Mouse (Mus musculus) left cerebral cortex, adult 2 months (tissue): ENCODE results near the gene Dapk1. TPM values are rescaled to one million over a fixed set of nuclear protein-coding genes. Genes with fewer than 3 reads are reported as not detected.
A peak's percentile ranks its signal among the peaks of the same experiment; 100 is the strongest.
"Not testable (repeated sequence)": the region's sequence is repeated elsewhere in the genome, so short reads cannot be mapped to it uniquely, and the experiment has no call there.

Source experiments
- DNase-seq, 2 experiments: peaks; one replicate each; pipeline ENCODE4 v3.0.0; 2021 to 2022; ENCODE audit warnings: low spot score in 2 of 2, mixed read lengths in 1 of 2; ENCODE audit errors: extremely low spot score in 1 of 2
- H3K27ac ChIP-seq: fragments of 200-600 bp; 2 replicates; pipeline ENCODE4 v1.8.1; 2022
- H3K4me3 ChIP-seq: fragments of 200-600 bp; 2 replicates; pipeline ENCODE4 v1.8.1; 2022
- CTCF ChIP-seq: fragments of 200-600 bp; IDR thresholded peaks from 2 replicates; pipeline ENCODE4 v1.8.1; 2022; ENCODE audit warnings: antibody characterized with exemption, mild to moderate bottlenecking, moderate library complexity
- intact Hi-C: fragments of 180-260 bp; cut with DNase I; formaldehyde crosslinking; loops from one replicate; pipeline ENCODE4 v1.15.1; 2025
- total RNA-seq, 2 experiments: library from RNA; stranded (reverse); gene quantifications; 2 replicates each; pipeline ENCODE4 v1.2.3; 2021

Dapk1 gene
- total RNA-seq, 2 experiments from 2014 or later, result 101 to 105 TPM

DNA sequence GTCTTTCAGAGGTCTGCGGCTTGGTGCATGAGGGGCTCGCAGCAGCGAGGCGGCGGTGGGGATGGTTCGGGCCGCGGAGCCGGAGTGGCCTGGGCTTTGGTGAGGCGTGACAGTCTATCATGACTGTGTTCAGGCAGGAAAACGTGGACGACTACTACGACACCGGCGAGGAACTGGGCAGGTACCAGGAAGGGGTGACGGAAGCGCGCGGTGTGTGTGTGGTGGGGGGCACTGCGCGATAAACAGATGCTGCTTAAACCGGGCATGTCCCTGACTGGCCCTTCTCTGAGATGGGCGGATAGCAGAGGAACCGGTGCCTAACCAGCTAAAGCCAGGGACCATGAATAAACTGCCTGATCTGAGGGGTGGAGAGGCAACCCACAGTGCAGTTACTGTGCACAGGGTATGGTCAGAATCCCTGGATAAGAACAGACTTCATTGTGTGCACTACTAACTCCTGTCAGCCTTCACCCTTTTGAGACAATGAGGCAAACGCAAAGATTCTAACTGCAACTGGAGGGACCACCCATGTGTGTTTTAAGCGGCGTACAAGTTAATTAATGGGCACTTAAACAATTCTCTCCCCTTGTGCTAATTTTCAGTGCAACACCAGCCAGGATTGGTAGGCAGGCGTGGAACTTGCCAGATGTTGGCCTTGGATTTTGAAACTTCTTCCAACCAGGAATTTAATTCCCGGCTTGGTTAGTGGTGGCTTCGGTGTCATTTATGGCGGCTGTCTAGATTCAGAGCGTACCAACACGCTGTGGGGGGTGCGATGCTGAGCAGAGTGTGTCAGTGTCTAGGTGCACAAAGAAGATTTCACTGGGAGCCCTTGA is 887 bp downstream of the Dapk1 start:
- peak overlapping the region; percentile 85 for H3K27ac ChIP-seq
- intact Hi-C loops, result loop anchor here (2.0 to 10.0 kb wide), 3 partner anchors 26 to 758 kb away; no protein-coding TSS in a partner anchor
- TF ChIP-seq CTCF, result no peak
- DNase-seq, result peak; percentile 41 to 43
- H3K4me3 ChIP-seq, result peak overlapping the region; percentile 69

DNA sequence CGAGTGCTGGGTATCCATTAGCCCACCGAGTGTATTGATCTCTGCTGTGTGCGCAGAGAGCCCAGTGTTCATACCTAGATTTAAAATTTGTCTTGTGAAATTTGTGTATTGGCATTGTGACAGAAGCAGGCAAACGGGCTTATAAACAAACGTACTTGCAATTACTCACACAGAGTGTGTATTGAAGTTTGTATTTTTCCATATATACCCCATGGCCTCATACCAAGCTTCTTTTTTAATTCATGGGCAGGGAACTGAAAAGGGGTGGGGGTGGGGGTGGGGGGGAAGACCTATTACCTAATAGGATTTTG is 1.5 kb downstream of the Dapk1 start:
- Histone ChIP-seq H3K4me3 (peak overlapping the region; percentile 69), H3K27ac (no peak overlapping the region)
- no peak for TF ChIP-seq CTCF
- intact Hi-C loops, result loop anchor here (2.0 to 10.0 kb wide), 3 partner anchors 26 to 758 kb away; no protein-coding TSS in a partner anchor
- no peak for DNase-seq

DNA sequence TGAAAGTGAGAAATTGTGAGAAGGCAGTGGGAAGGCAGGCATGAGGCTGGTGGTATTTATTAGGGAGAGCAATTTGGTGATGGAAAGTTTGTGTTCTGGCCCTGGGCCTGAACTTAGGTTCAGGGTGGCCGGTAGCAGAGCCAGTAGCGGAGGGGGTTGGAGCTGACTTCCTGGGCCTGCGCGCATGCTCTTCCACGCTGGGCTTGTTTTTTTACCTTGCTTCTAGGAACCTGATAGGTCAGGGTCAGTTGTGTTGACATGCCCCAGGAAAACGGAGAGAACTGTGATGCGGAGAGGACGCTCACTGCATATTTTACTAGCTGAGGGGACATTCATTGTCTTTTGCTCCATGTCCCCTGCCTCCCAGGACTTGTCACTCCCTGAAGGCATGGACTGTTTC is 5.7 kb downstream of the Dapk1 start:
- H3K4me3 ChIP-seq, result no peak overlapping the region
- no peak overlapping the region for H3K27ac ChIP-seq
- intact Hi-C loops, result loop anchor here (10.0 kb wide), 1 partner anchor 763 kb away; no protein-coding TSS in a partner anchor
- DNase-seq, result no peak
- TF ChIP-seq CTCF, result no peak

DNA sequence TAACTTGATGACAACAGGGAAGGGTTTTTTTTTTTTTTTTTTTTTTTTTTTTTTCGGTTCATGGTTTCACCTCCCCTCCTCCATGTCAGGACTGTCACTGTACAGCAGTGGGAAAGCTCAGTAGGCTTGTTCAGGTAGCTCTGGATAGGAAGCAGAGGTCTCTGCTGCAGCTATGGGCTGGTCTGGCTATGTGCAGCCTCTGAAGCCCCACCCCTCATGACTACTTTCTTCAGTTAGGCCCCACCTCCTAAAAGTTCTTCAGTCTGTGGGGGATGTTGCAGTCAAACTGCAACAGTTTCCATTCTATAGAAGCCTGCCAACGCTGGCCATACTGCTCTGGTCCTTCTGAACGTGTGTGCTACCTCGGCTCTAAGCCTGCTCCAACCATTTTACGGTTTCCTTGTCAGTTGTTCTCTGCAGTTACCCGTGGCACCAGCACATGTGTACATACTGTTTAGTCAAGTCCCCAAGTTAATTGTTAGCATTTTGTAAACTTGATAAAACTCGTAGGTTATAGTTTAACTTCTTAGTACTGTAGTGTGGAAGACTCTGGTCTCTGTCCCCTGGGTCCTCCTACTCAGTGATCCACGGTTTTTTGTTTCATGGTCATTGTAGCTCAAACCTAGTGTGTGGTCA is 6.8 kb downstream of the Dapk1 start:
- no peak for TF ChIP-seq CTCF
- intact Hi-C loops, result loop anchor here (10.0 kb wide), 1 partner anchor 764 kb away; no protein-coding TSS in a partner anchor
- DNase-seq, result no peak
- Histone ChIP-seq H3K27ac (no peak overlapping the region), H3K4me3 (no peak overlapping the region)

DNA sequence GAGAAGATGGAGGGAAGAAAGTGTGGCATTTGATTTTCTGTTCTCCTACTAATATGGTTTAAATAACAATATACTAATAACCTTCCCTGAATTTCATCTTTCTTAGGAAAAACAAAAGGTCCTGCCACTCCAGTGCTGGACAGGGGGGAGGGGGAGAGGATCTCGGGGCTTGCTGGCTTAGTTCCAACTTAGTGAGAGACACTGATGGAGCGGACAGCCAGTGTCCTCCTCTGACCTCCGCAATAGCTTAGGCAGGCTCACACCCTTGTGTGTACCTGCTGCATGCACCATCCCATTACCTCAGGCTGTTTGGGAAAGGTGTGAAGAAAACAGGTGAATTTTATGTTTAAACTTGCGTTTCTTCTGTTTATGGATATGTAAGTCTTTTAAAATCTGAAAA is 7.5 kb downstream of the Dapk1 start:
- no peak for TF ChIP-seq CTCF
- no peak for DNase-seq
- intact Hi-C loops, result loop anchor here (10.0 kb wide), 1 partner anchor 764 kb away; no protein-coding TSS in a partner anchor
- Histone ChIP-seq H3K4me3 (no peak overlapping the region), H3K27ac (no peak overlapping the region)

DNA sequence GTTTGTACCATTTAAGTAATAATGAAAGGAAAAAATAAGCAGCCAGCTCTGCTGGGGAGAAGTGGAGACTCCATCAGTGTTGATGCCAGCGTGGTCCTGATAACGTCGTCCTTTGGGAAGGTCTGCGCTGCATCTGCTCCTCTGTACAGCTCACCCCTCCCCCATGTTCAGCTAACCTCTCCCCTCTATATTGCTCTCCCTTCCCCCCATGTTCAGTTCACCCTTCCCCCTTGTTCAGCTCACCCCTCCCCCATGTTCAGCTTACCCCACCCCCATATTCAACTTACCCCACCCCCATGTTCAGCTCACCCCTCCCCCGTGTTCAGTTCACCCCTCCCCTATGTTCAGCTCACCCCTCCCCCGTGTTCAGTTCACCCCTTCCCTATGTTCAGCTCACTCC is 8.8 kb downstream of the Dapk1 start:
- H3K27ac ChIP-seq, result no peak overlapping the region
- no peak for TF ChIP-seq CTCF
- H3K4me3 ChIP-seq, result no peak overlapping the region
- intact Hi-C loops, result no loop called here
- DNase-seq, result no peak

DNA sequence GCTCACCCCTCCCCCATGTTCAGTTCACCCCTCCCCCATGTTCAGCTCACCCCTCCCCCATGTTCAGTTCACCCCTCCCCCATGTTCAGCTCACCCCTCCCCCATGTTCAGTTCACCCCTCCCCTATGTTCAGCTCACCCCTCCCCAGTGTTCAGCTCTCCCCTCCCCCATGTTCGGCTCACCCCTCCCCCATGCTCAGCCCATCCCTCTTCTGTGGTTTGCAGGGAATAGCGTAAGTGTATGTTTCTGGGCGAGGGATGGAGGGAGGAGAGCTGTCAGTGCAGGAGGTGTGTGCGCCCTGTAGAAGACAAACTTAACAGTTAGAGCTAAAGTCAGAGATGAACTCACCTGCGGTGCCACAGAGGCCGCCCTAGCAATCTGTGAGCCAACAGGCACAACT is 9.2 kb downstream of the Dapk1 start:
- H3K27ac ChIP-seq, H3K4me3 ChIP-seq, DNase-seq, intact Hi-C loops: not testable (repeated sequence)

DNA sequence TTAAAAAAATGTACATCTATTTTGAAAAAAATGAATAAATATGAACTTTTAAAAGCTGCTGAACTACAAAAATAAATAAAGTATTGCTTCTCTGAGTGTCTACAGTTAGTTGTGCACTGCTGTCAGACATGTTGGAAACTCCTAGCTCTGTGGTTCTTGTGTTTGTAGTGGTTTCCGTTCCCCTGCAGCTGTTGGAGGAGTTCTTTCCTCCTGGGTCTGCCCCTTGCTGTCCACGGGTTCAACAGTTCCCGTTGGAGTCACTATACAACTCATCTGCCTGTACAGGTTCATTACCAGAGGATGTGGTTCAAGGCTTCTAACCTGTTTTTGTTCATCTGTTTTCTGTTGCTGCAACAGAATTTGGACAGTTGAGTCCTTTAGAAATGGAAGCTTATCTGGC is 10.4 kb downstream of the Dapk1 start:
- Histone ChIP-seq H3K27ac (no peak overlapping the region), H3K4me3 (no peak overlapping the region)
- intact Hi-C loops, result no loop called here
- TF ChIP-seq CTCF, result no peak
- no peak for DNase-seq

DNA sequence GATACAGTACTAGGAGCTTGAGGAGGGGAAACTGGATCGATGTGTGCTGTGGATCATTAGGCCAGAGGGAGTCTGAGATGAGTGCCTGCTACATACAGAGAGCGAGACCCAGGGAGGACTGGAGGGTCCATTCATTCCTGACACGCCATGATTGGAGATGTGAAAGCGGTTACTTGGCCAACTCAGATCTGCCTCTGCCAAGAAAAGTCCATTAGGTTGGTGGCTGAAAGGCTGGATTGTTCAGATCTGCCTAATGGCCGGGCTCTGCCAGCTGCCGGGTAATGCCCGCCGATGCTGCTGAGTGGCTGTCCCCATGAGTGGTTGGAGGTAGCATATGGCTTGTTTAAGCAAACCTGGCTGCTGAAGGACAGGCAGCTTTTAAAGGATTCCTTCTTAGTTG is 12.4 kb downstream of the Dapk1 start:
- Histone ChIP-seq H3K4me3 (no peak overlapping the region), H3K27ac (no peak overlapping the region)
- peak in 1 of 2 experiments; percentile 47 for DNase-seq
- TF ChIP-seq CTCF, result no peak
- intact Hi-C loops, result no loop called here

DNA sequence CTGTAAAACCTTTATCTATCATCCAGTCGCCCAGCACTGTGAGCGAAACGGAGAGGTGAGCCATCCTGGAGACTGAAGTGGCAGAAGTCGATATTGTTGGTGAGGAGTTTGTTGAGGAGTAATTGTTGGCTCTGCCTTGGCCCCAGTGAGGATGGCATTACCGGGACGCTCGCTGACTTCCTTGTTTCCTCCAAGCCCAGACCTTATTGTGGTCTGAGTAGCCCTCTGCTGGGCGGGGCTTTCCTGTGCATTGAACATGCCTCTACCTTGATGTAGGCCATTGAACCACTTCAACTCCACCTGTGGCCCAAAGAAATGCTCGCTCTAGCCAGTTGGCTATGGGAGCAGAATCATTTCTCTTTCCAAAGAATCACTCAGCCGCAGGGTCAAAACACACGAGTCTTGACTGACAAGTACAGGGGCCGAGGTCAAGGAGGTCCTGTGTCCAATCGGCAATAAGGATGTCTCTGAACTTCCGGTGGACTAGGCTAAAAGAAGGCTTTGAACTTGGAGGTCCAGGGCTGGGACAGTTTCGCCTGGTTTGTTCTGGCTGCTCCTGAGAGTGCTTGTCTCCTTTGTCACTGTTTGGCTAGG is 13.4 kb downstream of the Dapk1 start:
- H3K27ac ChIP-seq, result no peak overlapping the region
- intact Hi-C loops, result no loop called here
- H3K4me3 ChIP-seq, result no peak overlapping the region
- TF ChIP-seq CTCF, result no peak
- no peak for DNase-seq

DNA sequence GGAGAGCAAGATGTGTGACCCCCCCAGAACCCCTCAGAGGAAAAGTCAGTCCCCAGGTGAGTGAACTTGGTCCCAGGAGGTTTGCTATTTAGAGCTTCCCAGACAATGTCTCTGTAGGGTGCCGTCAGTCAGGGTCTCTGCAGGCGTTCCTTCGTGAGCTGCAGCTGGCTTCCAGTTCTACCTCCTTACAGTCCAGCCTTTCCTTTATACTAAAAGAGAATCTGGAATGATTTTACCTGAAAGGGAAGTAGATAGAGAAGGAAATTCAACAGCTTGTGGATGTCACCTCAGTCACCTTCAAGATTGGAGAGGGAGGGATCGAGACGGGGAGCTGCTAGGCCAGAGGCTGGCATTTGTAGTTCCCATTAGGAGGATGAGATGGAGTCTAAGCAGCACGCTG is 14.3 kb downstream of the Dapk1 start:
- intact Hi-C loops, result no loop called here
- no peak for TF ChIP-seq CTCF
- Histone ChIP-seq H3K4me3 (no peak overlapping the region), H3K27ac (no peak overlapping the region)
- DNase-seq, result no peak

DNA sequence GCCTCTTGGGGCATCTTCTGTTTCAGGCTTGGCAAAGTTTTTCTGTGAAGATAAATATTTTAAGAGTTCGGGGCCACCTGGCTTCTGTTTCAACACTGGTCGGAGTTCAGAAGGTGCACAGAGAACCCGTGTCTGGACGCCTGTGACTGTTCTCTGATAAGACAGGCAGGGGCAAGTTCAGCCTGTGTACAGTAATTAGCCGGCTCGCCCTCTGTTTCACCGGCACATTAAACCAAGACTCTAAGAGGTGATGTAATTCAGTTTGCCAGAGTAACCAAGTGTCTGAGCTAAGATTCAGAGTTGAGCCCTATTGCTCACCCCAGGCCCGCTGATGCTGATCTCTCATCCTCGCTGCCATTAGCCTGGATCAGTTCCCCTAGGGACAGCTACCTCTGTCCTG is 16.5 kb downstream of the Dapk1 start:
- no peak overlapping the region for H3K27ac ChIP-seq
- TF ChIP-seq CTCF, result no peak
- no peak for DNase-seq
- intact Hi-C loops, result no loop called here
- no peak overlapping the region for H3K4me3 ChIP-seq
